Mouse (Mus musculus): ENCODE results near the gene Tsen34. TPM values are rescaled to one million over a fixed set of nuclear protein-coding genes. Genes with fewer than 3 reads are reported as not detected.

Gene Tsen34
- polyA plus RNA-seq (2016; fragmentation: Nextera tagmentation; extraction: Ambion mirVana), result 206 and 218 TPM in 2 replicates

DNA sequence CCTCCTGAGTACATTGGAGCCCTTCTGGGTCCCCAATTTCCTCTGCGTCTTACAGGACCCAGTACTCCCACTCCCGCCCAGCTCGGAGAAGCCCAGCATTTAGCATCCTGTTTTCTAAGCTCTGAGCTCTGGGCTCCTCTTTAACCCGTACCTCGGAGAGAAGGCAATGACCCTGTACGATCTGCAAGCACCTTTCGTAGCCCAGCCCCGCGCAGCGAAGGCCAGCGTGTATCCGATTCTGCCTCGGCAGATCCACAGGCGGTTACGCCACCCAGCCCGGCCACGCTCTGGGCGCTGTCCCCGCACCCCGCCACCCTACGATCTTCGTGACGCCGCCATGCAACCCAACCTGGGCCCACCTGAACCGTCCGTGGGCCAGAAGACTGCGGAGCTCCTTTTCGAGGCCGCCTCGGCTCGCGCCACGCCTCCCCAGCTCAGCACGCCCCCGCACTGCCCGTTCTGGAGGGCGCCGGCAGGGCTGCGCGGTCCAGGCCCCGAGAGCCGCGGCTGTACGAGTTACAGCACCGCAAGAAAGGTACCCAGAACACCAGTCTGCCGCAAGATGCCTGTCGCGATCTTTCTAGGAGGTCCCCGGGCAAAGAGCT lies at the start of gene Tsen34:
TSS of gene Tsen34 (plus strand) at position 482 of the 605 bp plus-strand sequence.
- Histone ChIP-seq H3K9ac (peak within 1 kb of the TSS; percentile 88), H3K36me3 (peaks cover 30% of the 10 kb centered on the region), H3K27ac (ENCODE audit: poor library complexity, severe bottlenecking) (peak within 1 kb of the TSS; percentile 95), H3K9me3 (replicated peaks) (no peaks in the 10 kb centered on the region), H3K27me3 (replicated peaks) (no peaks in the 10 kb centered on the region), H3K4me3 (peak within 1 kb of the TSS; percentile 73), H3K4me1 (replicated peaks) (peaks cover 24% of the 10 kb centered on the region), H3K4me2 (peak within 1 kb of the TSS; percentile 78)
- ATAC-seq (ENCODE audit: insufficient number of reproducible peaks, low FRiP score), result peak; percentile 58; the same call in 1 of the 2 replicates
- under 1% methylated on average over 49 of the region's 49 CpGs for WGBS

DNA sequence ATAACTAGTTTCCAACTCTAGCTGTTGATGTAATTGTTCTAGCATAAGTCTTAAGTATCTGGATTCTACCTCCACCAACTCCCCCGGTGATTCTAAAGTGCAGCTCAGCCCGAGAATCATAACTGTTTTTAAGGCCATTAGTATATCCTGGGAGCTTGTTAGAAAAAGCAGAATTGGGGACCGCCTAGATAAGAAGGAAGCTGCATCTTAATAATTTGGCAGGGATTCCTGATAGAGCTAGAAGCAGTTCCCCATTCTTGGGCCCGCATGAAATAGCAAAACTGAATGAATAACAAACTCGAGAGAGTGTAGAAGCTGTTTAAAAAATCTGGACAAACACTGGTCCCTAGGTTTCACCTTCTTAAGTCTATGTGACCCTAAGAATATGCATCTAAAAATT lies 49.3 kb upstream of the Tsen34 start:
- Histone ChIP-seq H3K4me3 (no peak overlapping the region), H3K27ac (ENCODE audit: poor library complexity, severe bottlenecking) (no peak overlapping the region), H3K27me3 (replicated peaks) (no peaks in the 10 kb centered on the region), H3K9ac (no peak overlapping the region), H3K9me3 (replicated peaks) (no peaks in the 10 kb centered on the region), H3K4me1 (replicated peaks) (peaks cover 28% of the 10 kb centered on the region), H3K4me2 (no peak overlapping the region), H3K36me3 (peaks cover 38% of the 10 kb centered on the region)
- no peak for ATAC-seq (ENCODE audit: insufficient number of reproducible peaks, low FRiP score)
- 64% methylated on average over 5 of the region's 5 CpGs for WGBS

DNA sequence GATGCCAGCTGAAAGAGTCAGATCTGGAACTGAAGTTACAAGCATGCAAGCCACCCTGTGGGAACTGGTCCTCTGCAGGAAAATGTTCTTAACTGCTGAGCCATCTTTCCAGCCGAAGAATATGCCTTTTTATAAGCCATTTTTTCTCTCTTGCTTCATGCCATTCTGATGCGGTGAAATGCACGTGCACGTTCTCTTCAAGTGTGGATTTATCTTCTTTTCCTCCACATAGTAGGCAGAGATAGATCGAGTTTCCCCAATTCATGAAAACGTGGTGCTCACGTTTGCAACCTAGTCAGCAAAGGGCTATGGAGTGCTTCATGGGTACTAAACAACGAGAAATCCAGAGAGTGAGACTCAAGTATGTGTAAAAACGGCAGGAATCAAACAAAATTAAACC lies 48.8 kb upstream of the Tsen34 start:
- no peak overlapping the region for H3K27ac ChIP-seq (ENCODE audit: poor library complexity, severe bottlenecking)
- peaks cover 34% of the 10 kb centered on the region for H3K36me3 ChIP-seq
- peak overlapping the region; percentile 95 for H3K4me3 ChIP-seq
- H3K9me3 ChIP-seq (replicated peaks), result no peaks in the 10 kb centered on the region
- WGBS, result 22% methylated on average over 9 of the region's 9 CpGs
- H3K27me3 ChIP-seq (replicated peaks), result no peaks in the 10 kb centered on the region
- H3K4me2 ChIP-seq, result peak overlapping the region; percentile 61
- no peak overlapping the region for H3K9ac ChIP-seq
- no peak for ATAC-seq (ENCODE audit: insufficient number of reproducible peaks, low FRiP score)
- H3K4me1 ChIP-seq (replicated peaks), result peaks cover 32% of the 10 kb centered on the region

DNA sequence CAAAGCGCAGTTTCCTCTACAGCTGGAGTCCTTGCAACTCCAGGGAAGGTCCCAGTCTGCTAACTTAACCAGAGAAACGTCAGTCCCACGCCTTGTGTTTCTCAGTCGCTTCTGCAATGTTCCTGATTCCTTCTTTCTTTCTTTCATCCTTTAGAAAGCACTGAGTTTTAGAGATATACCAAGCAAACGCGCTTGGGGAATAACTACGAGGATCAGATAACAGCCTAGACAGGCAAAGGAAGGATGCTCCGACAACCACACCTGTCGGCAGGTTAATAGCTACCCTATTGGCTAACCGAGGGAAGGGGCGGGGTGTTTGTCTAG lies 48.4 kb upstream of the Tsen34 start:
- no peak overlapping the region for H3K9ac ChIP-seq
- H3K4me2 ChIP-seq, result peak overlapping the region; percentile 61
- WGBS, result 1% methylated on average over 11 of the region's 11 CpGs
- H3K36me3 ChIP-seq, result peaks cover 31% of the 10 kb centered on the region
- H3K27me3 ChIP-seq (replicated peaks), result no peaks in the 10 kb centered on the region
- H3K9me3 ChIP-seq (replicated peaks), result no peaks in the 10 kb centered on the region
- ATAC-seq (ENCODE audit: insufficient number of reproducible peaks, low FRiP score), result no peak
- peak overlapping the region; percentile 42; the same call in 1 of the 2 replicates for H3K27ac ChIP-seq (ENCODE audit: poor library complexity, severe bottlenecking)
- peaks cover 36% of the 10 kb centered on the region for H3K4me1 ChIP-seq (replicated peaks)
- peak overlapping the region; percentile 95 for H3K4me3 ChIP-seq

DNA sequence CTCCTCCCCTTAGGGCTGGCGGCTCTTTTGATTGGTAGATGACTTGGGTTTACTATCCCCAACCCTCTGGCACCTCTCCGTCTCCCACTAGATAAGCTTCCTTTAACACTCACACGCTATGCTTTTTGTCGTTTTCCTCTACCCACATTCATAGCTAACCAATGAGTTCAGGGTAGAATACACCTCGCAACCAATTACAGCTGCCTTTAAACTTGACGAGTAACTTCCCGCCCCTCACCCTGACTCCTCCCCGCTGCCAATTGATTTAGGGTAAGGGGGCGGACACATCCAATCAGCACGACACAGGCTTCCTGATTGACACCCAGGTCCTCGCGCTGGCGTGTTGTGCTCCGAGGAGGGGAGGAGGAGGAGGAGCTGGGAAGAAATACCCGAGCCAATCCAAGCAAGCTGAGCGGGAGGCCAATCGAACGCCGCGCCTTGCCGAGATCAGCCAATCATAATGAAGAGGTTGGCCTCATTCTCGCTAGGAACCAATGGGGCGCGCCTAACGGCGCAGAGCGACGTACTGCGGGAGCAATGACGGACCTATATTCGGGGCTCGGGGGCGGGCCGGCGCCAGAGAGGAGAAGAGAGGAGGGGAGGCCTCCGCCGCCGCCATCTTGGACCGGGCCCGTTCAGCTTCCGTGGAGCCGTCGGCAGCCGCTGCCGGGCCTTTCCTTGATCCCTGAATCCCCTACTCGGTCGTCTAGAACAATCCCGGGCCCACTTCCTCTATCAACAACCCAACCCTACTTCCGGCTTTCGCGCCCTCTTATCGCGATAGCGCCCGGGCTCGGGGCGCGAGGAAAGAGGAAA lies 47.8 kb upstream of the Tsen34 start, which contains the start of gene Cnot3:
TSS of gene Cnot3 (plus strand) at position 597 of the 816 bp plus-strand sequence.
- ATAC-seq (ENCODE audit: insufficient number of reproducible peaks, low FRiP score), result peak; percentile 98
- under 1% methylated on average over 50 of the region's 58 CpGs for WGBS
- H3K9me3 ChIP-seq (replicated peaks), result no peaks in the 10 kb centered on the region
- H3K9ac ChIP-seq, result peak within 1 kb of the TSS; percentile 99
- peak within 1 kb of the TSS; percentile 96 for H3K27ac ChIP-seq (ENCODE audit: poor library complexity, severe bottlenecking)
- H3K27me3 ChIP-seq (replicated peaks), result no peaks in the 10 kb centered on the region
- peaks cover 25% of the 10 kb centered on the region for H3K36me3 ChIP-seq
- peak within 1 kb of the TSS; percentile 92 for H3K4me2 ChIP-seq
- peak within 1 kb of the TSS; percentile 95 for H3K4me3 ChIP-seq
- H3K4me1 ChIP-seq (replicated peaks), result peaks cover 41% of the 10 kb centered on the region

DNA sequence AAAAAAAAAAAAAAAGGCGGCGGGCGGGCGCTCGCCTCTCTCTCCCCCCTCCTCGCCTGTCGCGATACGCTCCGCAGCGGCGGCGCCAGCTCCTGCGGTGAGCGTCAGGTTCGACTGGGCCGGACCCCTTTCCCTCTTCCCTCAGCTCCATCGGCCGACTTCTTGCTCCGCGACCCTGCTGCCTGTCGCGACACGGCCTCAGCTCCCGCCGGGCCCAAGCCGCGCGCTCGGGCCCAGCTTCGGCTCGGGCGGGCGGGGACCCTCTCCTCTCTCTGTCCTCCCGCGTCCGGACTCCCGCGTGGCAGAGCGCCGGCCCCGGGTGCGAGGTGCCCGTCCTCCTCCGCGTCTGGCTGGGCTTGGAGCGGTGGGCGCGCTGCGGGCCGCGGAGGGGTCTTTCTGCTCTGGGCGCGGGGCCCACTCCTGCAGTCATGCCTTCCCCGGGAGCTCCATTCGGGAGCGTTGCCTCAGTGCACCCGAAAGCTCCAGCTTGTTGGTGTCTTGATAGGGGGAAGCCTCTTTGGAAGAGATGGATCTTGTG lies 47.1 kb upstream of the Tsen34 start:
- H3K9ac ChIP-seq, result peak overlapping the region; percentile 99
- H3K4me2 ChIP-seq, result peak overlapping the region; percentile 92
- H3K27me3 ChIP-seq (replicated peaks), result no peaks in the 10 kb centered on the region
- under 1% methylated on average over 52 of the region's 58 CpGs for WGBS
- H3K27ac ChIP-seq (ENCODE audit: poor library complexity, severe bottlenecking), result peak overlapping the region; percentile 96
- H3K9me3 ChIP-seq (replicated peaks), result no peaks in the 10 kb centered on the region
- peak overlapping the region; percentile 95 for H3K4me3 ChIP-seq
- H3K4me1 ChIP-seq (replicated peaks), result peaks cover 45% of the 10 kb centered on the region
- ATAC-seq (ENCODE audit: insufficient number of reproducible peaks, low FRiP score), result peak; percentile 10
- peaks cover 25% of the 10 kb centered on the region for H3K36me3 ChIP-seq

DNA sequence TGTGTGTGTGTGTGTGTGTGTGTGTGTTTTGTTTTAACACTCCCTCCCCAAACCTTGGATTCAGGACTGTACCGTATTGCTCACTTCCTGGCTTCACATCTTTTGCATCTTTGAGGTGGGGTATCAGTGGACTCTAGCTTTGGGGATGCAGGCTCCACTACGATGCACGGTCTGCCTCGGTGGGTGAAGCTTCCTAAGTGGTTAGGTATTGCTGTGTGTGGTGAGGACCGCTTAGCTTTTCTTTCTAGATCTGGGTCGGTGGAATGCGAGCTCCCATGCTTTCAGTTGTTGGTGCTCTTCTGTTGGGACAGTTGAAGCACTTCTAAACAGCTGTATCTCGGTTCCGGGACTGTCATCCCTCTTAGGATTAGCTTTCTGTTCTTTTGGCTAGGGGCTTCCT lies 46.5 kb upstream of the Tsen34 start:
- ATAC-seq (ENCODE audit: insufficient number of reproducible peaks, low FRiP score), result no peak
- Histone ChIP-seq H3K4me3 (peak overlapping the region; percentile 95), H3K27ac (ENCODE audit: poor library complexity, severe bottlenecking) (no peak overlapping the region), H3K4me2 (peak overlapping the region; percentile 92), H3K27me3 (replicated peaks) (no peaks in the 10 kb centered on the region), H3K9me3 (replicated peaks) (no peaks in the 10 kb centered on the region), H3K4me1 (replicated peaks) (peaks cover 45% of the 10 kb centered on the region), H3K36me3 (peaks cover 25% of the 10 kb centered on the region), H3K9ac (peak overlapping the region; percentile 99)
- 19% methylated on average over 9 of the region's 9 CpGs for WGBS

DNA sequence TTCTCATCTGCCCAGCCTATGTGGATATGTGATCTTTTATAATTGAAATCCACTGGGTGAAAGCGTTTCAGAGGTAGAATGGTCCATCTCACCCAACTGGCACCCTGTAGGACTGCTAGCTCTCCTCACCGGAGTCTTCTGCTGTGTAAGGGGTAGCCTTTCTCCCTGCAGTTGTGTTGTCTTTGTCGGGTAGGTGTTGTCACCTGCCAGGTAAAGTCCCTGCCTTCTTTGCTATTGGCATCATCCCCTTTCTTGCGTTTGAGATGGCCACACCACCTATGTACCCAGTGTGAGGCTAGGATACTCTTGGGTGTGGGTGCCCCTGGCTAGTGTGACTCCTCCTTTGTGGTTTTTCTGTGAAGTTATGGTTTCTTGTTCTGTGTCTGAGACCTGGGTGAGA lies 46.0 kb upstream of the Tsen34 start:
- ATAC-seq (ENCODE audit: insufficient number of reproducible peaks, low FRiP score), result no peak

DNA sequence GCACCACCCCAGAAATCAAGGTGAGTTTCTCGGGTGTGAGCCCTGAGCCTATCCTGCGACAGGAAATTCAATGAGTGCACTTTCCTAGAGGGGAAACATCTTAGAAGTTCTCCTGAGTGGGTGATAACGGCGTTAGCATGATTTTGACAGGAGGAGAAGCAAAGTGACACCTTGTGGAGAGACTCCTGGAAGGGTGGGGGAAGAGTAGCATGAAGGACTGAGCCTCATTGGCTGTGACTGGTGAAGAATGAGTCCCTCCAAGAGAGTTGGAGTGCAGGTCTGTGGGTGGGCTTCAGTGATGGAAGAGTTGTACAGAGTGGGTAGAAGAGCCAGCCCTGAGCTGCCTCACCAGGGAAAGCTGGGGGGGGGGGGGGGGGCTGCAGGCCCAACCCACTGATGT lies 35.7 kb upstream of the Tsen34 start:
- WGBS, result 69% methylated on average over 4 of the region's 4 CpGs
- no peak for ATAC-seq (ENCODE audit: insufficient number of reproducible peaks, low FRiP score)

More for the DNA sequence above, 46.0 kb upstream of the Tsen34 start:
- Histone ChIP-seq H3K27me3 (replicated peaks) (no peaks in the 10 kb centered on the region), H3K27ac (ENCODE audit: poor library complexity, severe bottlenecking) (no peak overlapping the region), H3K4me1 (replicated peaks) (peaks cover 45% of the 10 kb centered on the region), H3K4me2 (peak overlapping the region; percentile 92), H3K9ac (peak overlapping the region; percentile 99), H3K36me3 (peaks cover 25% of the 10 kb centered on the region), H3K9me3 (replicated peaks) (no peaks in the 10 kb centered on the region), H3K4me3 (peak overlapping the region; percentile 95)
- WGBS, result 67% methylated on average over 4 of the region's 4 CpGs

DNA sequence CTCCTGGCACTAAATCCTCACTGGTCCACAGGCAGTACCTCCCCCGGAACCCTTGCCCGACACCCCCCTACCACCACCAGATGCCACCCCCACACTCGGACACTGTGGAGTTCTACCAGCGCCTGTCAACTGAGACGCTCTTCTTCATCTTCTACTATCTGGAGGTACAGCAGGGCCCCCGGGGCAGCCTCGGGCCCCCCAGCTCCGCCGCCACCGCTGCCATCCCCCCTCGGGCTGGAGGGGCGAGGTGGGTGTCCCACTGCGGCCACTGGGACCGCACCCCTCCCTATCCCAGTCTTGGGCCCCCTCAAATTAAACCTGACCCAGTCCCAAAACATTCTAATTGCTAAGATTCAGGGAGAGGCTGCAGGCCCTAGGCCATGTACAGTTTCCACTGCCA lies 34.1 kb upstream of the Tsen34 start:
- H3K27ac ChIP-seq (ENCODE audit: poor library complexity, severe bottlenecking), result no peak overlapping the region

More for the DNA sequence above, 35.7 kb upstream of the Tsen34 start:
- Histone ChIP-seq H3K4me1 (replicated peaks) (peaks cover 13% of the 10 kb centered on the region; the same call in 1 of the 2 replicates), H3K27me3 (replicated peaks) (no peaks in the 10 kb centered on the region), H3K9ac (no peak overlapping the region), H3K27ac (ENCODE audit: poor library complexity, severe bottlenecking) (no peak overlapping the region), H3K4me2 (no peak overlapping the region), H3K9me3 (replicated peaks) (no peaks in the 10 kb centered on the region), H3K36me3 (peaks cover 100% of the 10 kb centered on the region), H3K4me3 (no peak overlapping the region)

More for the DNA sequence above, 34.1 kb upstream of the Tsen34 start:
- Histone ChIP-seq H3K4me3 (no peak overlapping the region), H3K36me3 (peaks cover 98% of the 10 kb centered on the region), H3K9me3 (replicated peaks) (no peaks in the 10 kb centered on the region), H3K4me1 (replicated peaks) (peaks cover 14% of the 10 kb centered on the region), H3K4me2 (no peak overlapping the region), H3K9ac (no peak overlapping the region), H3K27me3 (replicated peaks) (no peaks in the 10 kb centered on the region)
- ATAC-seq (ENCODE audit: insufficient number of reproducible peaks, low FRiP score), result no peak
- WGBS, result 91% methylated on average over 14 of the region's 14 CpGs

Measured in heart, embryonic 12.5 days (tissue).